Mouse (Mus musculus): Measurements from ENCODE around the gene Cd3d.

- TF ChIP-seq CTCF (IDR thresholded peaks at IDR 0.05; ENCODE audit: extremely low read depth, insufficient read length, insufficient replicate concordance, low read depth, low read length) (no peak), POLR2A (IDR thresholded peaks at IDR 0.05; ENCODE audit: low read depth, low read length) (no peak)
Observed at GRCm38 (mm10) chr9:45009180-45010078, 27.8 kb downstream of the Cd3d start, which contains the start of gene Cd3e.

Measured in small intestine, adult 2 months (tissue).